Mouse (Mus musculus): ENCODE results near the gene Mrrf. TPM values are rescaled to one million over a fixed set of nuclear protein-coding genes. Genes with fewer than 3 reads are reported as not detected.

The Mrrf gene
- polyA plus RNA-seq, 1 experiment from 2014 or later: 21.0 TPM

DNA sequence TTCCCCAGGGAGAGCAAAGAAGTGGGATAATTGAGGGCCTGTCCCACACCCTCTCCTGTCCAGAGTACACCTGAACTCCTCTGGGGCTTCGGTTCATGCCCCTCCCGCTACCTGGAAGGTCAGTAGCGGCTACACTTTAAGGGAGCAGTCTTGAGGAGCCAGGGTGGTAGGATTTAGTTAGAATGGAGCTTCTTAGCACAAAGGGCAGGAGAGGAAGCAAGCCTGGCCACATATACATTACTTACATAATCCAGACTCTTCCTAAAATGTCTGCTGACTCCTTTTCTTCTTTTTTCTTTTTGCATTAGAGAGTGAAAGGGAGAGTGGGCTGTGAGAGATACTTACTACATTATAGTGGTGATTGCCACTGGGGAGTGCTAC, 62.7 kb downstream of the Mrrf start:
- H3K27ac ChIP-seq (replicated peaks): no peak overlapping the region
- whole genome bisulfite sequencing: 35% methylated on average over 3 of the region's 3 CpGs
- ATAC-seq (ENCODE audit: low FRiP score, low TSS enrichment): no peak

GRCm38 (mm10) chr2:36200813-36201212, 64.6 kb downstream of the Mrrf start:
- WGBS: 58% methylated on average over 2 of the region's 2 CpGs
- ATAC-seq (ENCODE audit: low FRiP score, low TSS enrichment) (peak; percentile 82), DNase-seq (ENCODE audit: low spot score) (peak; percentile 55)
- TF ChIP-seq EP300 (optimal IDR thresholded peaks at IDR 0.05) (no peak), CTCF (IDR thresholded peaks at IDR 0.05; ENCODE audit: low read depth) (peak; percentile 51)
- Histone ChIP-seq H3K36me3 (ENCODE audit: control insufficient read depth, insufficient read depth, low read length) (no peaks in the 10 kb centered on the region), H3K9ac (ENCODE audit: low read length) (no peak overlapping the region), H3K9me3 (ENCODE audit: control insufficient read depth, low read length) (no peaks in the 10 kb centered on the region), H3K4me1 (replicated peaks; ENCODE audit: control insufficient read depth, insufficient read depth) (peaks cover 11% of the 10 kb centered on the region; the same call in 1 of the 2 replicates), H3K4me3 (ENCODE audit: low read depth, low read length) (no peak overlapping the region), H3K27ac (replicated peaks) (peak overlapping the region; percentile 50; the same call in 1 of the 2 replicates), H3K4me2 (replicated peaks; ENCODE audit: low read depth) (no peak overlapping the region), H3K27me3 (ENCODE audit: control insufficient read depth, insufficient read depth, low read length) (no peaks in the 10 kb centered on the region)

More for the DNA sequence above, 62.7 kb downstream of the Mrrf start:
- Histone ChIP-seq H3K36me3 (ENCODE audit: control insufficient read depth, insufficient read depth, low read length) (no peaks in the 10 kb centered on the region), H3K9me3 (ENCODE audit: control insufficient read depth, low read length) (no peaks in the 10 kb centered on the region), H3K27me3 (ENCODE audit: control insufficient read depth, insufficient read depth, low read length) (no peaks in the 10 kb centered on the region), H3K4me3 (ENCODE audit: low read depth, low read length) (no peak overlapping the region), H3K9ac (ENCODE audit: low read length) (no peak overlapping the region; the same call in 1 of the 2 replicates), H3K4me1 (replicated peaks; ENCODE audit: control insufficient read depth, insufficient read depth) (peaks cover 11% of the 10 kb centered on the region; the same call in 1 of the 2 replicates), H3K4me2 (replicated peaks; ENCODE audit: low read depth) (no peak overlapping the region)
- TF ChIP-seq CTCF (IDR thresholded peaks at IDR 0.05; ENCODE audit: low read depth) (no peak), EP300 (optimal IDR thresholded peaks at IDR 0.05) (no peak)
- DNase-seq (ENCODE audit: low spot score): no peak

GRCm38 (mm10) chr2:36201756-36202610, 65.8 kb downstream of the Mrrf start:
- Histone ChIP-seq H3K9ac (ENCODE audit: low read length) (no peak overlapping the region), H3K27ac (replicated peaks) (peak overlapping the region; percentile 50), H3K4me1 (replicated peaks; ENCODE audit: control insufficient read depth, insufficient read depth) (peaks cover 11% of the 10 kb centered on the region; the same call in 1 of the 2 replicates), H3K27me3 (ENCODE audit: control insufficient read depth, insufficient read depth, low read length) (no peaks in the 10 kb centered on the region), H3K36me3 (ENCODE audit: control insufficient read depth, insufficient read depth, low read length) (no peaks in the 10 kb centered on the region), H3K9me3 (ENCODE audit: control insufficient read depth, low read length) (no peaks in the 10 kb centered on the region), H3K4me3 (ENCODE audit: low read depth, low read length) (peak overlapping the region; percentile 13; the same call in 1 of the 2 replicates), H3K4me2 (replicated peaks; ENCODE audit: low read depth) (peak overlapping the region; percentile 68)
- TF ChIP-seq EP300 (optimal IDR thresholded peaks at IDR 0.05) (no peak), CTCF (IDR thresholded peaks at IDR 0.05; ENCODE audit: low read depth) (no peak)
- ATAC-seq (ENCODE audit: low FRiP score, low TSS enrichment) (peak; percentile 80), DNase-seq (ENCODE audit: low spot score) (peak; percentile 71)
- 24% methylated on average over 18 of the region's 18 CpGs for WGBS

- H3K36me3 ChIP-seq (ENCODE audit: control insufficient read depth, insufficient read depth, low read length): no peaks in the 10 kb centered on the region
- no peak for TF ChIP-seq CTCF (IDR thresholded peaks at IDR 0.05; ENCODE audit: low read depth)
- no peak for TF ChIP-seq EP300 (optimal IDR thresholded peaks at IDR 0.05)
- peak overlapping the region; percentile 68 for H3K4me2 ChIP-seq (replicated peaks; ENCODE audit: low read depth)
- no peaks in the 10 kb centered on the region for H3K9me3 ChIP-seq (ENCODE audit: control insufficient read depth, low read length)
- WGBS: 8% methylated on average over 5 of the region's 5 CpGs
- H3K27ac ChIP-seq (replicated peaks): no peak overlapping the region
- H3K27me3 ChIP-seq (ENCODE audit: control insufficient read depth, insufficient read depth, low read length): no peaks in the 10 kb centered on the region
- no peak overlapping the region for H3K9ac ChIP-seq (ENCODE audit: low read length)
- 0 out of 2 replicates have a peak overlapping the region, but pooled peaks have one; percentile 13 for H3K4me3 ChIP-seq (ENCODE audit: low read depth, low read length)
- no peak for ATAC-seq (ENCODE audit: low FRiP score, low TSS enrichment)
- DNase-seq (ENCODE audit: low spot score): no peak
- H3K4me1 ChIP-seq (replicated peaks; ENCODE audit: control insufficient read depth, insufficient read depth): peaks cover 11% of the 10 kb centered on the region; the same call in 1 of the 2 replicates
Observed at GRCm38 (mm10) chr2:36202611-36202880, 66.4 kb downstream of the Mrrf start.

DNA sequence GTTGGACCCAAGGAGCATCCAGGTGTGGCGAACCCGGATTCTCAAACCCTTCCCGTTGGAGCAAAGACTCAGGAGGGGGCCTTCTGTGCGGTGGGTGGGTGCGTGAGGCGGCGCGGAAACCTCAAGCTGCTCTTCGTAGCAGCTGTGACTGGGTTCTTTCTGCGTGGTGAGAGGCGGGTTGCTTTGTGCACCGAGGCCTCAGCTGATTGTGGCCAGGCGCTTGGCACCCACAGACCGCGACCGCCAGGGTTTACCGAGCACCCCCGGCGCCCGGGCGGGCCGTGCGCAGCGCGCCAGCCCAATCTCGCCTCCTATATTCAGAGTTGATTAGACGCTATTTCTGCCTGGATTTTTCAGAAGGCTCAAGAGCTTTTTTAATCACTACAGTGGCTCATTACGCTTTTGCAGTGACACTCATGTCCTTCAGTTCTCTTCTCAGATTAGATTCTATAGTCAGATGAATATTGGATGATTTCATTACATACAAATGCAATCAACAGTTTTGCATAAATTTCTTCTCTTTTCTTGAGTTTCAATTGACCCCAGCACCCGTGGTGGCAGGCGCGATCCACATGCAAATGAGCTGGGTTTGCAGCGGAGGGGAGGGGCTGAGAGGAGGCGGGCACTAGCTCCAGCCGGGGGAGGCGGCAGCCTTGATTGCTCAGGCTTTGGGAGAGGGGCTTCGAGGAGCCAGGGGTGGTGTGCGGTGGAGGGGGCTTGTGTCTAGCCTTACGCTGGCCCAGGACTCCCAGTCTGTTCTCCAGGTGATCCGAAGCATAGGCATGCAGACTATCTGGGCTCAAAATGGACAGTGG, 67.0 kb downstream of the Mrrf start:
- peak; percentile 2; the same call in 1 of the 2 replicates for TF ChIP-seq CTCF (IDR thresholded peaks at IDR 0.05; ENCODE audit: low read depth)
- TF ChIP-seq EP300 (optimal IDR thresholded peaks at IDR 0.05): no peak
- H3K27me3 ChIP-seq (ENCODE audit: control insufficient read depth, insufficient read depth, low read length): no peaks in the 10 kb centered on the region
- 0 out of 2 replicates have a peak overlapping the region, but pooled peaks have one; percentile 23 for H3K9ac ChIP-seq (ENCODE audit: low read length)
- no peaks in the 10 kb centered on the region for H3K36me3 ChIP-seq (ENCODE audit: control insufficient read depth, insufficient read depth, low read length)
- 3% methylated on average over 39 of the region's 39 CpGs for WGBS
- H3K4me2 ChIP-seq (replicated peaks; ENCODE audit: low read depth): peak overlapping the region; percentile 68
- DNase-seq (ENCODE audit: low spot score) (peak; percentile 57), ATAC-seq (ENCODE audit: low FRiP score, low TSS enrichment) (no peak)
- H3K4me1 ChIP-seq (replicated peaks; ENCODE audit: control insufficient read depth, insufficient read depth): peaks cover 11% of the 10 kb centered on the region; the same call in 1 of the 2 replicates
- peak overlapping the region; percentile 37 for H3K4me3 ChIP-seq (ENCODE audit: low read depth, low read length)
- no peaks in the 10 kb centered on the region for H3K9me3 ChIP-seq (ENCODE audit: control insufficient read depth, low read length)
- H3K27ac ChIP-seq (replicated peaks): no peak overlapping the region
